Mouse (Mus musculus): ENCODE measurements around the gene Cd151. TPM values are rescaled to one million over a fixed set of nuclear protein-coding genes. Genes with fewer than 3 reads are reported as not detected.

Gene Cd151
- polyA plus RNA-seq, 1 experiment from 2014 or later = 44.3 TPM

- Histone ChIP-seq H3K4me2 (ENCODE audit: low read depth) (no peak overlapping the region), H3K4me3 (ENCODE audit: low read depth, low read length) (no peak overlapping the region), H3K27ac (ENCODE audit: low read depth, low read length) (no peak overlapping the region), H3K9ac (ENCODE audit: low read length) (no peak overlapping the region), H3K36me3 (ENCODE audit: control insufficient read depth, insufficient read depth, low read length) (no peaks in the 10 kb centered on the region; the same call in 1 of the 2 replicates), H3K4me1 (ENCODE audit: control insufficient read depth, insufficient read depth, low read length) (no peaks in the 10 kb centered on the region), H3K9me3 (ENCODE audit: control insufficient read depth, low read length) (no peaks in the 10 kb centered on the region), H3K27me3 (ENCODE audit: control insufficient read depth, insufficient read depth, low read length) (no peaks in the 10 kb centered on the region)
- ATAC-seq (ENCODE audit: insufficient read depth, low FRiP score, low TSS enrichment) (no peak), DNase-seq (ENCODE audit: low spot score) (no peak)
- 84% methylated on average over 3 of the region's 3 CpGs for WGBS
Measured at GRCm38 (mm10) chr7:141518926-141519325, 51.7 kb downstream of the Cd151 start.

DNA sequence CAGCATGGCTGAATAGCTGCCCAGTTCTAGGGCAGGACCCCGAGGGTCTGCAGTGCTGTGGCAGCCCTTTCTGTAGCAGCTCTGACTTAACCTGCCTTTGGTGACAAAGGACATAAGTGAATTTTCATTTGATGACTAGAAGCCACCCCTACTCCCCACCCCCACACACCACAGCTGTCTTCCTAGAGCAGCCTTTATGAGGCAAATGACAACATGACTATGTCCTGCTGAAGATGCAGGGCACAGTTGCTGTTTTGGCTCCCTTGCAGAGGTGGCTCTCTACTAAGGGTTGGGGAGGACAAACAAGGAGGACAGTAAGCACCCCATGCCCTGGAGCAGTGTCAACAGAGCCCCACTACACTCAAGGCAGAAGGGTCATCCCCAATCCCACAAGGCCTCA, 52.6 kb downstream of the Cd151 start:
- no peaks in the 10 kb centered on the region for H3K27me3 ChIP-seq (ENCODE audit: control insufficient read depth, insufficient read depth, low read length)
- no peak overlapping the region for H3K4me2 ChIP-seq (ENCODE audit: low read depth)
- H3K9me3 ChIP-seq (ENCODE audit: control insufficient read depth, low read length) = no peaks in the 10 kb centered on the region
- H3K27ac ChIP-seq (ENCODE audit: low read depth, low read length) = no peak overlapping the region
- DNase-seq (ENCODE audit: low spot score) (no peak), ATAC-seq (ENCODE audit: insufficient read depth, low FRiP score, low TSS enrichment) (no peak)
- no peaks in the 10 kb centered on the region; the same call in 1 of the 2 replicates for H3K36me3 ChIP-seq (ENCODE audit: control insufficient read depth, insufficient read depth, low read length)
- no peak overlapping the region for H3K4me3 ChIP-seq (ENCODE audit: low read depth, low read length)
- no peak overlapping the region for H3K9ac ChIP-seq (ENCODE audit: low read length)
- 73% methylated on average over 1 of the region's 1 CpGs for WGBS
- H3K4me1 ChIP-seq (ENCODE audit: control insufficient read depth, insufficient read depth, low read length) = no peaks in the 10 kb centered on the region

Other genes starting within 250 kb of the Cd151 start
- gene Phrf1, start 238.6 kb upstream of the Cd151 start, polyA plus RNA-seq (2014; fragmentation: Nextera tagmentation; extraction: Ambion mirVana) = 90.3 and 93.3 TPM in 2 replicates
- 0.56 and 0.78 TPM in 2 replicates for gene Irf7, start 200.9 kb upstream of the Cd151 start, polyA plus RNA-seq (2014; fragmentation: Nextera tagmentation; extraction: Ambion mirVana)
- gene Cdhr5, start 190.6 kb upstream of the Cd151 start, polyA plus RNA-seq (2014; fragmentation: Nextera tagmentation; extraction: Ambion mirVana) = not detected in 2 replicates
- 13.2 and 13.7 TPM in 2 replicates for gene Sct, start 188.3 kb upstream of the Cd151 start, polyA plus RNA-seq (2014; fragmentation: Nextera tagmentation; extraction: Ambion mirVana)
- gene Drd4, start 175.4 kb upstream of the Cd151 start, polyA plus RNA-seq (2014; fragmentation: Nextera tagmentation; extraction: Ambion mirVana) = 0.43 and 0.61 TPM in 2 replicates
- 72.3 and 90.1 TPM in 2 replicates for gene Deaf1, start 139.7 kb upstream of the Cd151 start, polyA plus RNA-seq (2014; fragmentation: Nextera tagmentation; extraction: Ambion mirVana)
- 29.3 and 32.6 TPM in 2 replicates for gene Tmem80, start 139.7 kb upstream of the Cd151 start, polyA plus RNA-seq (2014; fragmentation: Nextera tagmentation; extraction: Ambion mirVana)
- gene Eps8l2, start 128.5 kb upstream of the Cd151 start, polyA plus RNA-seq (2014; fragmentation: Nextera tagmentation; extraction: Ambion mirVana) = 2.2 TPM in 2 replicates
- gene Taldo1, start 75.2 kb upstream of the Cd151 start, polyA plus RNA-seq (2014; fragmentation: Nextera tagmentation; extraction: Ambion mirVana) = 359 and 371 TPM in 2 replicates
- gene Gatd1, start 53.3 kb upstream of the Cd151 start, polyA plus RNA-seq (2014; fragmentation: Nextera tagmentation; extraction: Ambion mirVana) = 44.1 and 46.0 TPM in 2 replicates
- gene Cend1, start 37.9 kb upstream of the Cd151 start, polyA plus RNA-seq (2014; fragmentation: Nextera tagmentation; extraction: Ambion mirVana) = 8.8 and 13.9 TPM in 2 replicates
- gene Slc25a22, start 29.5 kb upstream of the Cd151 start, polyA plus RNA-seq (2014; fragmentation: Nextera tagmentation; extraction: Ambion mirVana) = 45.2 and 45.8 TPM in 2 replicates
- gene Pidd1, start 23.4 kb upstream of the Cd151 start, polyA plus RNA-seq (2014; fragmentation: Nextera tagmentation; extraction: Ambion mirVana) = 9.5 and 10.3 TPM in 2 replicates
- gene Rplp2, start 20.0 kb upstream of the Cd151 start, polyA plus RNA-seq (2014; fragmentation: Nextera tagmentation; extraction: Ambion mirVana) = 898 and 979 TPM in 2 replicates
- gene Pnpla2, start 12.2 kb upstream of the Cd151 start, polyA plus RNA-seq (2014; fragmentation: Nextera tagmentation; extraction: Ambion mirVana) = 14.8 and 17.6 TPM in 2 replicates
- gene Cracr2b, start 6.3 kb upstream of the Cd151 start, polyA plus RNA-seq (2014; fragmentation: Nextera tagmentation; extraction: Ambion mirVana) = 2.8 and 6.4 TPM in 2 replicates
- gene Polr2l, start 7.7 kb downstream of the Cd151 start, polyA plus RNA-seq (2014; fragmentation: Nextera tagmentation; extraction: Ambion mirVana) = 76.9 and 79.2 TPM in 2 replicates
- 32.4 and 35.8 TPM in 2 replicates for gene Tspan4, start 7.8 kb downstream of the Cd151 start, polyA plus RNA-seq (2014; fragmentation: Nextera tagmentation; extraction: Ambion mirVana)
- 28.2 and 32.9 TPM in 2 replicates for gene Chid1, start 72.5 kb downstream of the Cd151 start, polyA plus RNA-seq (2014; fragmentation: Nextera tagmentation; extraction: Ambion mirVana)
- gene Ap2a2, start 94.8 kb downstream of the Cd151 start, polyA plus RNA-seq (2014; fragmentation: Nextera tagmentation; extraction: Ambion mirVana) = 89.6 and 100 TPM in 2 replicates
- gene Muc6, start 187.9 kb downstream of the Cd151 start, polyA plus RNA-seq (2014; fragmentation: Nextera tagmentation; extraction: Ambion mirVana) = 0.19 and 0.20 TPM in 2 replicates
- gene Muc2, start 222.9 kb downstream of the Cd151 start, polyA plus RNA-seq (2014; fragmentation: Nextera tagmentation; extraction: Ambion mirVana) = 0.54 TPM in 1 of 2 replicates, not detected in the other